Mouse (Mus musculus) myocyte (in vitro differentiated cells): ENCODE data around the gene Samd4.

Experiments
- MAX ChIP-seq: IDR thresholded peaks from one replicate; pipeline ENCODE4 v1.6.1; 2011; ENCODE audit warnings: low read depth, mild to moderate bottlenecking, control low read depth
- POLR2A ChIP-seq: IDR thresholded peaks from one replicate; pipeline ENCODE4 v1.6.1; 2011; ENCODE audit warnings: low read depth, mild to moderate bottlenecking, control low read depth, moderate library complexity; ENCODE audit not compliant: insufficient read length
- POLR2AphosphoS2 ChIP-seq: IDR thresholded peaks from one replicate; pipeline ENCODE4 v1.6.1; 2011; ENCODE audit warnings: low read depth, control low read depth; ENCODE audit not compliant: insufficient read length

GRCm38 (mm10) chr14:46884701-46885428, 2.2 kb downstream of the Samd4 start:
- TF ChIP-seq POLR2AphosphoS2 = peak; percentile 77
- TF ChIP-seq POLR2A = peak; percentile 77
- TF ChIP-seq MAX = no peak
